Mouse (Mus musculus) kidney, adult 2 months (tissue): ENCODE results near the gene Psmd2. TPM values are rescaled to one million over a fixed set of nuclear protein-coding genes. Genes with fewer than 3 reads are reported as not detected.
A peak's percentile ranks its signal among the peaks of the same experiment; 100 is the strongest.

Experiments
- DNase-seq: peaks from one replicate; pipeline ENCODE4 v3.0.0; 2021
- H3K27ac ChIP-seq: fragments of 200-500 bp; 2 replicates; pipeline ENCODE4 v1.5.1; 2012; ENCODE audit warnings: low read depth, low read length, control low read depth, inconsistent platforms; ENCODE audit not compliant: insufficient read depth
- H3K27me3 ChIP-seq: fragments of 200-500 bp; replicated peaks from 2 replicates; pipeline ENCODE4 v1.6.1; 2012; ENCODE audit warnings: mild to moderate bottlenecking, moderate library complexity, low read length, inconsistent platforms; ENCODE audit not compliant: control insufficient read depth, insufficient read depth
- H3K36me3 ChIP-seq: fragments of 200-500 bp; 2 replicates; pipeline ENCODE4 v1.6.1; 2012; ENCODE audit warnings: mild to moderate bottlenecking, moderate library complexity, low read length, inconsistent platforms; ENCODE audit not compliant: control insufficient read depth, insufficient read depth
- H3K4me1 ChIP-seq: fragments of 200-500 bp; 2 replicates; pipeline ENCODE4 v1.6.1; 2011; ENCODE audit warnings: low read length; ENCODE audit not compliant: control insufficient read depth, insufficient read depth
- H3K4me3 ChIP-seq: fragments of 200-500 bp; 2 replicates; pipeline ENCODE4 v1.5.1; 2011; ENCODE audit warnings: mild to moderate bottlenecking, low read depth, low read length, control low read depth; ENCODE audit not compliant: insufficient read depth
- CTCF ChIP-seq: fragments of 200-500 bp; conservative IDR thresholded peaks from 2 replicates; pipeline ENCODE4 v1.5.1; 2011; ENCODE audit warnings: low read depth, mild to moderate bottlenecking, control low read depth, low read length, moderate library complexity, mixed read lengths; ENCODE audit not compliant: insufficient read depth, insufficient read length
- POLR2A ChIP-seq: fragments of 200-500 bp; IDR thresholded peaks from one replicate; pipeline ENCODE4 v1.6.1; 2011; ENCODE audit warnings: low read depth, low read length, control low read depth
- WGBS: fragments of 180-500 bp; shearing (Covaris S2); methylation state at CpG from one replicate; pipeline ENCODE4 v1.1.7; 2018; 5-methylcytosine and 5-hydroxymethylcytosine counted together
- polyA plus RNA-seq: library from polyadenylated mRNA; depleted of rRNA; stranded (reverse); fragments of >200 nt; gene quantifications from 2 replicates; pipeline ENCODE4 v1.2.3, GENCODE M21; 2012

Psmd2 gene
- polyA plus RNA-seq, 1 experiment = 96.9 TPM

GRCm38 (mm10) chr16:20620399-20620735, 31.1 kb upstream of the Psmd2 start:
- H3K36me3 ChIP-seq = no peaks in the 10 kb centered on the region
- H3K4me1 ChIP-seq = no peaks in the 10 kb centered on the region
- H3K4me3 ChIP-seq = no peak overlapping the region; the same call in 1 of the 2 replicates
- H3K27ac ChIP-seq = no peak overlapping the region
- WGBS = under 1% methylated on average over 9 of the region's 9 CpGs
- no peak for DNase-seq
- TF ChIP-seq CTCF = no peak
- no peak for TF ChIP-seq POLR2A
- no peaks in the 10 kb centered on the region for H3K27me3 ChIP-seq

- whole genome bisulfite sequencing = 1% methylated on average over 32 of the region's 32 CpGs
- Histone ChIP-seq H3K27ac (no peak overlapping the region), H3K4me3 (peak overlapping the region; percentile 48), H3K4me1 (no peaks in the 10 kb centered on the region), H3K27me3 (no peaks in the 10 kb centered on the region), H3K36me3 (no peaks in the 10 kb centered on the region)
- DNase-seq = no peak
- no peak for TF ChIP-seq CTCF
- no peak for TF ChIP-seq POLR2A
Observed at GRCm38 (mm10) chr16:20620751-20621190, 30.7 kb upstream of the Psmd2 start.

GRCm38 (mm10) chr16:20621191-20621990, 30.1 kb upstream of the Psmd2 start, which contains the start of gene Camk2n2:
TSS of gene Camk2n2 (minus strand) at chr16:20621287.
- H3K27me3 ChIP-seq = no peaks in the 10 kb centered on the region
- H3K36me3 ChIP-seq = no peaks in the 10 kb centered on the region
- WGBS = 1% methylated on average over 79 of the region's 92 CpGs
- H3K4me3 ChIP-seq = peak within 1 kb of the TSS; percentile 48
- TF ChIP-seq POLR2A (no peak), CTCF (no peak)
- H3K4me1 ChIP-seq = no peaks in the 10 kb centered on the region
- H3K27ac ChIP-seq = no peak within 1 kb of the TSS
- DNase-seq = peak; percentile 84

GRCm38 (mm10) chr16:20621991-20622685, 29.3 kb upstream of the Psmd2 start:
- Histone ChIP-seq H3K27ac (no peak overlapping the region), H3K36me3 (no peaks in the 10 kb centered on the region), H3K4me3 (peak overlapping the region; percentile 48), H3K27me3 (no peaks in the 10 kb centered on the region), H3K4me1 (no peaks in the 10 kb centered on the region)
- under 1% methylated on average over 36 of the region's 37 CpGs for WGBS
- TF ChIP-seq CTCF (no peak), POLR2A (no peak)
- peak; percentile 38 for DNase-seq

- Histone ChIP-seq H3K4me3 (no peak overlapping the region), H3K27me3 (no peaks in the 10 kb centered on the region), H3K36me3 (no peaks in the 10 kb centered on the region), H3K27ac (no peak overlapping the region), H3K4me1 (no peaks in the 10 kb centered on the region)
- no peak for TF ChIP-seq POLR2A
- no peak for TF ChIP-seq CTCF
- 55% methylated on average over 2 of the region's 2 CpGs for WGBS
- DNase-seq = no peak
Observed at GRCm38 (mm10) chr16:20623211-20623610, 28.2 kb upstream of the Psmd2 start.

GRCm38 (mm10) chr16:20628871-20629391, 22.5 kb upstream of the Psmd2 start:
- DNase-seq = no peak
- Histone ChIP-seq H3K4me1 (no peaks in the 10 kb centered on the region), H3K27ac (no peak overlapping the region), H3K27me3 (0 out of 2 replicates have a peak, but pooled peaks cover 2% of the 10 kb centered on the region), H3K36me3 (no peaks in the 10 kb centered on the region), H3K4me3 (no peak overlapping the region)
- TF ChIP-seq POLR2A = no peak
- no peak for TF ChIP-seq CTCF
- 60% methylated on average over 11 of the region's 11 CpGs for WGBS
